Mouse (Mus musculus): ENCODE data around the gene Iqce.
A peak's percentile ranks its signal among the peaks of the same experiment; 100 is the strongest.

Iqce gene

DNA sequence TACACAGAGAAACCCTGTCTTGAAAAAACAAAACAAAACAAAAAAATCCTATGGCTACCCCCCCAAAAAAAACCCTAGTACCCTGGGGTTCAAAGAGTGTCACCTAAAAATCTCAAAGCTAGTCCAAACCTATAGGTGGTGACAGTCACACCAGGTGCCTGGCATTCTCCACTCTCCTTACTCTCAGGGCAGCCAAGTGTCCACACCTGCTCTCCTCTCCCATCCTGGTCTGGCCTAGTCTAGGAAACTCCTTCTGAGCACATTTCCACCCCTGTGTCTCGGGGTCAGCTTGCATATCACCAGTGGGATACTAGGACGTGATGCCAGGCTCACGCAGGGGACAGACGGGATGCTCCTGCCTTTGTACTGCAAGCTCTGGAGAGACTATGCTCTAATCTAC lies 62.9 kb downstream of the Iqce start:
- DNase-seq (ENCODE audit: low spot score), result no peak

GRCm38 (mm10) chr5:140638484-140638883 lies 63.7 kb downstream of the Iqce start:
- DNase-seq (ENCODE audit: low spot score), result no peak

DNA sequence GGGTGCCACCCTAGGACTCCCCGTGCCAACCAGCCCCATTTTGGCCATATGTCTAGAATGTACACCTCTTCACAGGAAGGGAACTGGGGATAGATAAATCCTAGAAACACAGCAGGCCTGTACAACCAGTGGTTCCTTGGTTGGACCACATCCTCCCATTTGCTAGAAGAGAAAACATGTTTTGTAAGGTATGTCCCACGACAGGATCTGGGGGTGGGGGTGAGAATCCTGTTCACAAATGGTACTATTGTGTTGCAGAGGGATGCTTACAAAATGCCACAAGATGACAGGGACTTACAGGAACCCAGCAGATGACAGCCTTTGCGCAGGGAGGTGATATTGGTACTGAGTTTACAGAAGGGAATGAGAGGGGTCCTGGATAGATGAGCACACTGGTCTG lies 64.2 kb downstream of the Iqce start:
- DNase-seq (ENCODE audit: low spot score), result no peak

- DNase-seq (ENCODE audit: low spot score), result no peak
Observed at GRCm38 (mm10) chr5:140637058-140637410, 65.1 kb downstream of the Iqce start.

DNA sequence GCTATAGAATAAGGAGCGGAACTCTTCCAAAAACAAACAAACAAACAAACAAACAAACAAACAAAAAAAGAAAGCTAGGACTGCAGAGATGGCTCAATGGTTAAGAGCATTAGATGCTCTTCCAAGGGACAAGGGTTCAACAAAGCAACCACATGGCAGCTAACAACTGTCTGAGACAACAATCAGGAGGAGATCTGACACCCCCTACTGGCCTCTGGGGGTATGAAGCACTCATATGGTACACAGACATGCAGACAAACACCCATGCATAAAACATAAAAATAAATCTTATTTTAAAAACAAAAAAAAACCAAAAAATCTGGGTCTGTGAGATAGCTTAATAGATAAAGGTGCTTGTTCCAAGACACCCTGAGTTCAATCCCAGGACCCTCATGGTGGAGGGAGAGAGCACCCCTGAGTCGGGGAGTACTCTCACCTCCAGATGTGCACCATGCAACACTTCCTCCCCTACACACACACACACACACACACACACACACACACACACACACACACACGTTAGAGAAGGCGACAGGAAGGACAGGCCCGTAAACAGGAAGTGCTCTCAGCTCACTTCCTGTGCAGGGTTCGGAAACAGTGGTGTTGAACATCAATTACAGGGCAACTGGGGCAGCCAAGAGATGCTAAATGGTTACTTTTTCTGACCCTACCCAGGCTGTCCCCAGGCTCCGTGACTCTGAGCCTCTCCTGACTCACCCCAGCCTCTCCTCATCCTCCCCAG lies 65.7 kb downstream of the Iqce start:
- no peak for DNase-seq (ENCODE audit: low spot score)

- no peak for DNase-seq (ENCODE audit: low spot score)
Observed at GRCm38 (mm10) chr5:140634798-140635722, 67.1 kb downstream of the Iqce start.

- no peak for DNase-seq (ENCODE audit: low spot score)
Observed at GRCm38 (mm10) chr5:140633432-140633831, 68.7 kb downstream of the Iqce start.

GRCm38 (mm10) chr5:140628995-140629394 lies 73.2 kb downstream of the Iqce start:
- no peak for DNase-seq (ENCODE audit: low spot score)

DNA sequence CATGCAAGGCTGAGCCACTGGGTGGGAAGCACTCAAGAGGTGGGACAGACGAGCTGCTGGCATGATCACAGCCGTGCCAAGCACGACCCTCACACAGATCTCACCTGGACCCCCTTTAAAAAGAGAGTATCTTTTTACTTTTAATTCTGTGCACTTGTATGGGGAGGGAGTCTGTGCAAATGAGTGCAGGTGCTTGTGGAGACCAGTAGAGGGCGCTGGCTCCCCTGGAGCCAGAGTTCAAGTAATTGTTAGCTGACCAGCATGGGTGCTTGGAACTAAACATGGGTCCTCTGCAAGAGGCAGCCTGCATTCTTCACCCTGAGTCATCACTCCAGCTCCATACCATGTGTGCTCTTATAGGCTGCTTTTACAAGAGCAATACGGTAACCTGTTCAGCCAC lies 74.6 kb downstream of the Iqce start:
- DNase-seq (ENCODE audit: low spot score), result no peak

DNA sequence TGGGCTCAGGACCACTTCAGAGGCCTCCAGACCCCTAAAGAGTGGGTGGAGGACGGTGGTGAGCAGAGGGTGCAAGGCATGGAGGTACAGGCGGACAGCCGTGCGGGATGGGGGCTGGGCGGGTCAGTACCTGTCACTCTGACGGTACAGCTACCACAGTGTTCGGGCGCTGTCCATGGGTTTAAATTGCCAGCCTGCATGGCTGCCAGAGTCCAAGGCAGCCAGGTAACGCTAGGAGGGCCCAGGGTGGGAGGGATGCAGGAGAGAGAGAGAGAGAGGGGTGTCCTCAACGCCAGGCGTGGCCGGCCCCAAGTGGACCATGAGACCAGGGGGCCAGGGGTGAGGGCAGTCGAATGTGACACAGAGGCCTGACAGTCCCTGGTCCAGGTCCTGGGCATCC lies 77.2 kb downstream of the Iqce start:
- no peak for DNase-seq (ENCODE audit: low spot score)

- DNase-seq (ENCODE audit: low spot score), result no peak
Observed at GRCm38 (mm10) chr5:140624238-140624637, 77.9 kb downstream of the Iqce start.

GRCm38 (mm10) chr5:140623791-140624190 lies 78.4 kb downstream of the Iqce start:
- DNase-seq (ENCODE audit: low spot score), result no peak

DNA sequence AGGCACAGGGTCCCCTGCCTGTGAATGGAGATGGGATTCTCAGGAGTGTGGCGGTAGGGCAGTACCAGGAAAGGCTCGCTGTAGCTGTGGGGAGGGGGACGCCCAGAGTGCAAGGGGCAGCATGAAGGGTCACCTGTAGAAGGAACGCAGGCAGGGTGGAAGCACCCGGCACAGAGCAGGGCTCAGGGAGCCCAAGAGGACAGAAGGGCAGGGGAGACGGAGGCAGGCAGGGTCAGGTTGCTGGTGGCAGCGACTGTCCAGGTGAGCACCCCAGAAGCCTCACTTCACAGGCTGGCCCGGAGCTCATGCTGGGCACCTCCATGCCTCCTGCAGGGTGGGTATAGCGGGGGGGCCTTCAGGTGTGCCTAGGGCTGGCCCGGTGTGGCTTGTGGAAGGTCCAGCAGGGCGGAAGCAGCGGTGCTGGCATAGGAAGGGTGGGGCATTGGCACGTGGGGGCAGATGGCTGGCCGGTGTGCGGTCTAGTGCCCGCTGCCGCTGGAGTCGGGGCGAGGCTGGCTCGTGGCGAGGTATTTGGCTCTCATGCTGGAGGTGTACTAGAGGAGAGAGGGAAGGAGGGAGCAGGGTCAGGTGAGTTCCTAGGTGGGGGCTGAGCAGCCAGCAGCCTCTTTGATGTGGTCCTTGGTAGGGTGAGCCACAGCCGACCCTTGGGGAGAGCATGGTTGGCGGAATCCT lies 79.1 kb downstream of the Iqce start:
- DNase-seq (ENCODE audit: low spot score), result no peak

DNA sequence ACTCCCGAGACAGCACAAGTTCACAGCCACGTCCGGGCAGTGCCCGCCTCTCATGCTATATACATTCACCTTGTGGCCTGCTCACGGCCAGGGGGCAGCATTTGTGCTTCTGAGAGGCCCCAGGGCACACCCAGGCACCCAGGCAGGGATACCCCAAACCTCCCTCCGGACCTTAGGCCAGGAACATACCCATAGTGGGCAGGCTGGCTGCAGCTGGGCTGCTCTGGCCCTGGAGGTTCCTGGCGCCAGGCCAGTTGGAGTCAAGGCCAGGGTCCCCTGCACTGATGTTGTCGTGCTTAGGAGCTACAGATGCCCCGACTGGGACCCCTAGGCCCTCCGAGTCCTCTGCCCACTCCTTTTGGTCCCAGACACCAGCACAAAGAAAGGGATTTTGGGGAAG lies 80.7 kb downstream of the Iqce start:
- DNase-seq (ENCODE audit: low spot score), result peak; percentile 52

GRCm38 (mm10) chr5:140621092-140621491 lies 81.1 kb downstream of the Iqce start:
- DNase-seq (ENCODE audit: low spot score), result no peak

- no peak for DNase-seq (ENCODE audit: low spot score)
Observed at GRCm38 (mm10) chr5:140619895-140620736, 82.1 kb downstream of the Iqce start.

- DNase-seq (ENCODE audit: low spot score), result peak; percentile 72
Observed at GRCm38 (mm10) chr5:140619151-140619771, 82.9 kb downstream of the Iqce start.

GRCm38 (mm10) chr5:140617714-140618113 lies 84.5 kb downstream of the Iqce start:
- no peak for DNase-seq (ENCODE audit: low spot score)

GRCm38 (mm10) chr5:140616691-140617090 lies 85.5 kb downstream of the Iqce start:
- DNase-seq (ENCODE audit: low spot score), result no peak

DNA sequence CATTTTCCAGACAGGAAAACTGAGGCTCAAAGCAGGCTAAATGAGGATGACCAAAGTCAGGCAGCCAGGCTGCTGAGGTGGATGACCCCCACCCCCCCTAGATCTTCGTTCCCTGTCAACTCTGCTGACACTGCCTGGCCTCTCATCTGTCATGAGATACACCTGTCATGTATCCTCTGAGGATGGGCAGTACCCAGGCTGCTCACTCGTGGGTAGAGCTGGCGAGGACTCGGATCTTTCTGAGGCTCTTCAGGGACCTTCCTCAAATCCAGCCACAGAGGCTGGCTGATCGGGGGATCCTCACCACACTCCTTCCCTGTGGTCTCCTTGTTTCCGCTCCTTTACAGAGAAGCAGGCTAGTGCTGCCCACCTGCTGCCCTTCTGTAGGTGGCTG lies 86.1 kb downstream of the Iqce start:
- no peak for DNase-seq (ENCODE audit: low spot score)
